Mouse (Mus musculus): Measurements from ENCODE around the gene Prss56. TPM values are rescaled to one million over a fixed set of nuclear protein-coding genes. Genes with fewer than 3 reads are reported as not detected.

Gene Prss56
- not detected for total RNA-seq (2022)

- DNase-seq (ENCODE audit: low spot score) = no peak
Measured at GRCm38 (mm10) chr1:87183013-87183412, at the start of gene Prss56. Prss56 (plus strand) TSS chr1:87183313.

GRCm38 (mm10) chr1:87141550-87141949 is 41.6 kb upstream of the Prss56 start:
- DNase-seq (ENCODE audit: low spot score) = no peak

- DNase-seq (ENCODE audit: low spot score) = no peak
Measured at GRCm38 (mm10) chr1:87142456-87142855, 40.7 kb upstream of the Prss56 start.

- DNase-seq (ENCODE audit: low spot score) = no peak
Measured at GRCm38 (mm10) chr1:87143141-87143540, 40.0 kb upstream of the Prss56 start.

GRCm38 (mm10) chr1:87149422-87149821 is 33.7 kb upstream of the Prss56 start:
- no peak for DNase-seq (ENCODE audit: low spot score)

GRCm38 (mm10) chr1:87151286-87151685 is 31.8 kb upstream of the Prss56 start:
- DNase-seq (ENCODE audit: low spot score) = no peak

GRCm38 (mm10) chr1:87153776-87154500 is 29.2 kb upstream of the Prss56 start:
- DNase-seq (ENCODE audit: low spot score) = no peak

GRCm38 (mm10) chr1:87154501-87155120 is 28.5 kb upstream of the Prss56 start:
- no peak for DNase-seq (ENCODE audit: low spot score)

GRCm38 (mm10) chr1:87155531-87156198 is 27.4 kb upstream of the Prss56 start:
- DNase-seq (ENCODE audit: low spot score) = no peak

- DNase-seq (ENCODE audit: low spot score) = no peak
Measured at GRCm38 (mm10) chr1:87156199-87156587, 26.9 kb upstream of the Prss56 start, which contains the start of gene Ecel1. Ecel1 (minus strand) TSS chr1:87156521.

GRCm38 (mm10) chr1:87159396-87159795 is 23.7 kb upstream of the Prss56 start:
- DNase-seq (ENCODE audit: low spot score) = no peak

- DNase-seq (ENCODE audit: low spot score) = no peak
Measured at GRCm38 (mm10) chr1:87164164-87164795, 18.8 kb upstream of the Prss56 start.

- DNase-seq (ENCODE audit: low spot score) = no peak
Measured at GRCm38 (mm10) chr1:87164796-87165184, 18.3 kb upstream of the Prss56 start.

- no peak for DNase-seq (ENCODE audit: low spot score)
Measured at GRCm38 (mm10) chr1:87170458-87170857, 12.7 kb upstream of the Prss56 start.

GRCm38 (mm10) chr1:87171312-87171711 is 11.8 kb upstream of the Prss56 start:
- DNase-seq (ENCODE audit: low spot score) = no peak

- no peak for DNase-seq (ENCODE audit: low spot score)
Measured at GRCm38 (mm10) chr1:87172316-87172715, 10.8 kb upstream of the Prss56 start.

- peak; percentile 29 for DNase-seq (ENCODE audit: low spot score)
Measured at GRCm38 (mm10) chr1:87174006-87174955, 8.8 kb upstream of the Prss56 start.

GRCm38 (mm10) chr1:87175852-87176292 is 7.2 kb upstream of the Prss56 start:
- DNase-seq (ENCODE audit: low spot score) = no peak

- DNase-seq (ENCODE audit: low spot score) = no peak
Measured at GRCm38 (mm10) chr1:87180896-87181295, 2.2 kb upstream of the Prss56 start.

GRCm38 (mm10) chr1:87183998-87184750 is 1.1 kb downstream of the Prss56 start:
- DNase-seq (ENCODE audit: low spot score) = no peak
